Mouse (Mus musculus) olfactory bulb, adult 2 months (tissue): Measurements from ENCODE around the gene Ctcf.

Experiments
- CTCF ChIP-seq: fragments of 200-500 bp; IDR thresholded peaks from 2 replicates; pipeline ENCODE4 v1.5.1; 2012; ENCODE audit warnings: low read depth, mild to moderate bottlenecking, low read length, moderate library complexity; ENCODE audit not compliant: insufficient read depth
- POLR2A ChIP-seq: fragments of 200-500 bp; IDR thresholded peaks from 2 replicates; pipeline ENCODE4 v1.6.1; 2012; ENCODE audit warnings: mild to moderate bottlenecking, low read depth, low read length, moderate library complexity; ENCODE audit not compliant: insufficient read depth

GRCm38 (mm10) chr8:105722861-105723260 is 86.5 kb downstream of the Ctcf start:
- no peak for TF ChIP-seq POLR2A
- no peak for TF ChIP-seq CTCF
